Comparison of ENCODE assay signal across 12 mouse cellular contexts in the genomic region with DNA sequence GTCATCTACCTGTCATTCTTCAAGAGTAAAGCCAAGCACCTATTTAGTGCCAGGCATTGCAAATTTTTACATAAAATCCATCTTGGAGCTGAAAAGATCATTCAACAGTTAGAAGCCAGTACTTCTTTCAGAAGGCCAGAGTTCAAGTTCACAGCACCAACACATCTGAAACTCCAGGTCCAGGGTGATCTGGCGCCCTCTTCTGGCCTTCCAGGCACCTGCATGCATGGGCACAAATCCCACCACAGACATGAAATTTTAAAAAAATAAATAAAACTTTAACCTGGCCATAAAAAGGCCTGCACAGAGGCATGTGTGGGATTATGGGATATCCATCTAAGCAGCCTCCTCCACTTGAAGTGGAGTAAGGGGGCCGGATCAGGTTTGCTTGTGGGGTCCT.
DNase-seq lines count a peak whose midpoint lies in the region; ATAC-seq and TF ChIP-seq lines count a peak whose summit lies in the region.
"Had no signal": no experiment of that assay in that cellular context is flagged by ENCODE, and none has a peak within 500 bp of the region (broad histone marks: within the 10 kb centered on the region; RNA-seq: fewer than 3 reads in every experiment).

No protein-coding gene starts in this region.

- H3K4me1 ChIP-seq in cerebellum, adult 2 months (ENCODE audit: control insufficient read depth, insufficient read depth, low read length) = no peaks in the 10 kb centered on the region; the same call in 1 of the 2 replicates
- peaks cover 4% of the 10 kb centered on the region; the same call in 1 of the 2 replicates for H3K4me1 ChIP-seq in liver, adult 2 months (ENCODE audit: control insufficient read depth, insufficient read depth, low read length)
- no peaks in the 10 kb centered on the region for H3K4me1 ChIP-seq in liver, embryonic 11.5 days (replicated peaks; ENCODE audit: control insufficient read depth, insufficient read depth, low read length)
- no peaks in the 10 kb centered on the region for H3K4me1 ChIP-seq in thymus, adult 2 months (replicated peaks; ENCODE audit: control insufficient read depth, insufficient read depth, low read length)
- H3K4me1 ChIP-seq in stomach, postnatal 0 days (replicated peaks; ENCODE audit: control insufficient read depth, insufficient read depth) = no peaks in the 10 kb centered on the region

- no peak for TF ChIP-seq EP300 in stomach, postnatal 0 days (optimal IDR thresholded peaks at IDR 0.05)

- TF ChIP-seq POLR2A in cerebellum, adult 2 months (IDR thresholded peaks at IDR 0.05; ENCODE audit: borderline replicate concordance, insufficient read depth, low read length) = no peak
- no peak for TF ChIP-seq POLR2A in liver, adult 2 months (IDR thresholded peaks at IDR 0.05; ENCODE audit: extremely low read depth, insufficient read depth, low read length)
- TF ChIP-seq POLR2A in thymus, adult 2 months (IDR thresholded peaks at IDR 0.05; ENCODE audit: control insufficient read depth, extremely low read depth, insufficient read depth, low read length, poor library complexity) = no peak

- no peaks in the 10 kb centered on the region for H3K27me3 ChIP-seq in cerebellum, adult 2 months (ENCODE audit: control insufficient read depth, insufficient read depth, low read length)
- H3K27me3 ChIP-seq in liver, adult 2 months (ENCODE audit: control insufficient read depth, insufficient read depth, low read length) = 0 out of 2 replicates have a peak, but pooled peaks cover 3% of the 10 kb centered on the region
- H3K27me3 ChIP-seq in liver, embryonic 11.5 days (replicated peaks; ENCODE audit: control insufficient read depth, insufficient read depth, low read length) = peaks cover 7% of the 10 kb centered on the region; the same call in 1 of the 2 replicates
- H3K27me3 ChIP-seq in thymus, adult 2 months (ENCODE audit: control insufficient read depth, insufficient read depth, low read length) = no peaks in the 10 kb centered on the region
- no peaks in the 10 kb centered on the region for H3K27me3 ChIP-seq in stomach, postnatal 0 days (ENCODE audit: control insufficient read depth, insufficient read depth, low read length)

- no peaks in the 10 kb centered on the region for H3K9me3 ChIP-seq in liver, embryonic 11.5 days (ENCODE audit: control insufficient read depth, low read length)
- H3K9me3 ChIP-seq in stomach, postnatal 0 days (ENCODE audit: control insufficient read depth, low read length) = no peaks in the 10 kb centered on the region

- peak; percentile 5; the same call in 1 of the 2 replicates for TF ChIP-seq CTCF in cerebellum, adult 2 months (IDR thresholded peaks at IDR 0.05; ENCODE audit: borderline replicate concordance, insufficient read depth, low read depth, low read length)
- peak; percentile 57 for TF ChIP-seq CTCF in liver, adult 2 months (IDR thresholded peaks at IDR 0.05; ENCODE audit: low read depth, low read length)
- TF ChIP-seq CTCF in thymus, adult 2 months (IDR thresholded peaks at IDR 0.05; ENCODE audit: borderline replicate concordance, control insufficient read depth, extremely low read depth, insufficient read depth, low read length, poor library complexity) = no peak
- TF ChIP-seq CTCF in stomach, postnatal 0 days (IDR thresholded peaks at IDR 0.05; ENCODE audit: low read depth) = peak; percentile 51

- no peak overlapping the region for H3K4me2 ChIP-seq in liver, embryonic 11.5 days
- no peak overlapping the region for H3K4me2 ChIP-seq in stomach, postnatal 0 days (replicated peaks; ENCODE audit: low read depth)
- H3K4me2 ChIP-seq: midbrain, embryonic 11.5 days had no signal

- 65% methylated on average over 2 of the region's 2 CpGs for WGBS in cerebellum, adult 2 months
- WGBS in liver, adult 2 months = 54% methylated on average over 2 of the region's 2 CpGs
- 46% methylated on average over 2 of the region's 2 CpGs for WGBS in liver, embryonic 11.5 days
- 55% methylated on average over 2 of the region's 2 CpGs for WGBS in thymus, adult 2 months
- 58% methylated on average over 2 of the region's 2 CpGs for WGBS in stomach, postnatal 0 days

- no peak overlapping the region for H3K27ac ChIP-seq in cerebellum, adult 2 months (ENCODE audit: insufficient read depth, low read length)
- no peak overlapping the region for H3K27ac ChIP-seq in liver, adult 2 months (replicated peaks; ENCODE audit: insufficient read depth, low read depth, low read length)
- no peak overlapping the region for H3K27ac ChIP-seq in liver, embryonic 11.5 days (ENCODE audit: low read depth, low read length)
- H3K27ac ChIP-seq in thymus, adult 2 months (ENCODE audit: control insufficient read depth, insufficient read depth, low read length) = no peak overlapping the region
- no peak overlapping the region for H3K27ac ChIP-seq in stomach, postnatal 0 days (replicated peaks)

- ATAC-seq in liver, embryonic 11.5 days (replicated peaks; ENCODE audit: low FRiP score) = no peak
- ATAC-seq in stomach, postnatal 0 days (ENCODE audit: low FRiP score, low TSS enrichment) = no peak
- ATAC-seq: hindbrain, embryonic 16.5 days had no signal

- no peak overlapping the region for H3K4me3 ChIP-seq in cerebellum, adult 2 months (replicated peaks; ENCODE audit: insufficient read depth, low read depth, low read length)
- H3K4me3 ChIP-seq in liver, adult 2 months (ENCODE audit: insufficient read depth, low read depth, low read length) = no peak overlapping the region
- no peak overlapping the region for H3K4me3 ChIP-seq in liver, embryonic 11.5 days (ENCODE audit: low read depth, low read length)
- H3K4me3 ChIP-seq in thymus, adult 2 months (ENCODE audit: control insufficient read depth, insufficient read depth, low read length) = no peak overlapping the region
- H3K4me3 ChIP-seq in stomach, postnatal 0 days (ENCODE audit: low read depth, low read length) = no peak overlapping the region

- H3K9ac ChIP-seq in liver, adult 2 months (ENCODE audit: low read depth, low read length) = no peak overlapping the region
- H3K9ac ChIP-seq in liver, embryonic 11.5 days (ENCODE audit: low read depth, low read length) = no peak overlapping the region
- H3K9ac ChIP-seq in stomach, postnatal 0 days (ENCODE audit: low read length) = no peak overlapping the region

- DNase-seq in cerebellum, adult 2 months = no peak
- no peak for DNase-seq in cerebellum, postnatal 25 days
- no peak for DNase-seq in liver, adult 2 months (ENCODE audit: extremely low read depth, low read depth, low spot score)
- DNase-seq in liver, embryonic 11.5 days (ENCODE audit: low spot score) = no peak
- peak; percentile 49 for DNase-seq in thymus, postnatal 4 days
- DNase-seq in thymus, adult 2 months = no peak
- no peak for DNase-seq in stomach, postnatal 0 days (ENCODE audit: low spot score)
- no peak for DNase-seq in frontal cortex, postnatal 25 days (ENCODE audit: low spot score in 2 of 2)
- DNase-seq: adrenal gland, postnatal 14 days; kidney, postnatal 25 days had no signal

- no peaks in the 10 kb centered on the region for H3K36me3 ChIP-seq in liver, adult 2 months (ENCODE audit: control insufficient read depth, insufficient read depth, low read length)
- H3K36me3 ChIP-seq in liver, embryonic 11.5 days (ENCODE audit: control insufficient read depth, insufficient read depth, low read length) = no peaks in the 10 kb centered on the region
- H3K36me3 ChIP-seq in thymus, adult 2 months (ENCODE audit: control insufficient read depth, insufficient read depth, low read length) = no peaks in the 10 kb centered on the region
- H3K36me3 ChIP-seq in stomach, postnatal 0 days (ENCODE audit: control insufficient read depth, insufficient read depth, low read length) = no peaks in the 10 kb centered on the region

- H3K79me2 ChIP-seq in liver, adult 2 months (ENCODE audit: control insufficient read depth, insufficient read depth, low read length) = no peaks in the 10 kb centered on the region
